Mouse (Mus musculus): ENCODE measurements around the gene Fam117b. TPM values are rescaled to one million over a fixed set of nuclear protein-coding genes. Genes with fewer than 3 reads are reported as not detected.

The Fam117b gene
- polyA plus RNA-seq, 1 experiment from 2014 or later = 12.5 TPM

DNA sequence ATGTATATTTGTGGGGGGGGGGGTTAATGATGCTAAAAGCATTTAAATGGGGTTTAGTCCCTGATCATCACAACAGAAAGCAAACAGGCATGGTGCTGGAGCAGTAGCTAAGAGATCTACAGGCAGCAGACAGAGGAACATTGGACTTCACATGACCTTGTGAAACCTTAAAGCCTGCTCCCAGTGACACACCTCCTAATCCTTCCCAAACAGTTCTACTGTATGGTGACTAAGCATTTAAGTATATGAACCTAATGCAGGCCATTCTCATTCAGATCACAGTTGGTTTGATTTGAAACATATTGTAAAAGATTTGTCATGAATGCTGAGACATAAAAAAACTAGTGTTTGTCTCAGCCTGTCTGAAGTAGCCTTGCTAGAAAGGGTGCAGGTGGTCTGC lies 73.8 kb downstream of the Fam117b start:
- Histone ChIP-seq H3K27ac (ENCODE audit: low read length) (no peak overlapping the region), H3K4me1 (ENCODE audit: insufficient read depth, low read depth, low read length) (no peaks in the 10 kb centered on the region), H3K9me3 (ENCODE audit: low read length) (no peaks in the 10 kb centered on the region), H3K4me2 (replicated peaks; ENCODE audit: low read depth, low read length) (no peak overlapping the region), H3K36me3 (ENCODE audit: insufficient read depth, low read length) (peaks cover 24% of the 10 kb centered on the region), H3K27me3 (replicated peaks; ENCODE audit: insufficient read depth, low read length) (no peaks in the 10 kb centered on the region), H3K9ac (replicated peaks; ENCODE audit: low read depth) (no peak overlapping the region), H3K4me3 (ENCODE audit: low read depth, low read length) (no peak overlapping the region)
- TF ChIP-seq EP300 (IDR thresholded peaks at IDR 0.05) (no peak), CTCF (IDR thresholded peaks at IDR 0.05) (no peak)
- no peak for ATAC-seq
- DNase-seq (ENCODE audit: low spot score) = no peak

DNA sequence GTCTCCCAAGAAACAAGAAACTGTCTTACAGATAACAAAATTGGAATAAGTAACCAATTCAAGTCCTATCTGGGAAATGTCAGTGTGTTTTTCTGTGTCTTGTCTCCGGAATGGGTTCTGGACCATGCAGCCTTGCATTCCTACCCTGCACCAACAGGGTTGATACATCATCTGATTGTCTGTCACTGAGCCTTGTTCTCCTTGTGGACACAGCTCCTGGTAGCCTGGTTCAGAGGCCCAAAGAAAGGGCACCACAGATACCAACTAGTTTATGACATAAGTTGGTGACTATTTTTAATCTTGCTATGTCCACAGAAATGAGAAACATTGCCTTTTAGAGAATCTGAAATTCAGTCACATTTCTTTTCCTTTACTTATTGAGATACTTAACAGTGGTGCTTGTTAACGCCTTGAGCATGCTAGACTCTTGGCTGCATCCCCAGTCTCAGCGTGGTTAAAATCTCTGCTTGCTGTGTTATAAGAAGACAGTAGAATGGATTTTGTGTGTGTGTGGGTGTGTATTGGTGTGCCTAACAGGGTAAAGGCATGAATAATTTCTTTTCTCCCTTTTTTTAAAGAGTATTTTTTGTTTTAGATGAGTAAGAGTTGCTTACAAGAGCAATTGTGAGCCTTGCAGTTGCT lies 74.7 kb downstream of the Fam117b start:
- H3K4me1 ChIP-seq (ENCODE audit: insufficient read depth, low read depth, low read length) = no peaks in the 10 kb centered on the region
- H3K27ac ChIP-seq (ENCODE audit: low read length) = no peak overlapping the region
- WGBS = 73% methylated on average over 3 of the region's 3 CpGs
- H3K27me3 ChIP-seq (replicated peaks; ENCODE audit: insufficient read depth, low read length) = no peaks in the 10 kb centered on the region
- TF ChIP-seq EP300 (IDR thresholded peaks at IDR 0.05) (no peak), CTCF (IDR thresholded peaks at IDR 0.05) (no peak)
- ATAC-seq (no peak), DNase-seq (ENCODE audit: low spot score) (no peak)
- H3K4me2 ChIP-seq (replicated peaks; ENCODE audit: low read depth, low read length) = no peak overlapping the region
- no peaks in the 10 kb centered on the region for H3K9me3 ChIP-seq (ENCODE audit: low read length)
- no peak overlapping the region for H3K4me3 ChIP-seq (ENCODE audit: low read depth, low read length)
- H3K9ac ChIP-seq (replicated peaks; ENCODE audit: low read depth) = no peak overlapping the region
- H3K36me3 ChIP-seq (ENCODE audit: insufficient read depth, low read length) = peaks cover 16% of the 10 kb centered on the region

- no peaks in the 10 kb centered on the region for H3K9me3 ChIP-seq (ENCODE audit: low read length)
- no peak for DNase-seq (ENCODE audit: low spot score)
- WGBS = 37% methylated on average over 3 of the region's 3 CpGs
These were observed 82.8 kb downstream of the Fam117b start for GRCm38 (mm10) chr1:59995646-59996045.

DNA sequence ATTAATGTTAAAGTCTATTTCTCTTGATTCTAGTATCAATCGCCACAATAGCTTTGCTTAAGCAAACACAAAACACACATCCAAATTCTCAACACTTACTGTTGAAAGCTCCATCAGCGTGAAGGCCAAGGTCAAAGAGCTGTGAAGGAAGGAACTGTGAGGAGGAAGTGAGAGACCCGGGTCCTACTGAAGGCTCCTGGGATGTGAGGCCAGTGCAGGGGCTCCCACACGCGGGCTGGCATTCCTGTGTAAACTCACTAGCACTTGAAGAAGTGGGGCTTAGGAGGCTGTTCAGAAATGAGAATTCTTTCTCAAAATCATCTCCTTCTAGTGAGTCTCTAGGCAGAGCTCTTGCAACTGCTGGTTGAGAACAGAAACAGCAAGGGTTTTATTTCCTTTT lies 84.5 kb downstream of the Fam117b start:
- no peak for ATAC-seq
- TF ChIP-seq EP300 (IDR thresholded peaks at IDR 0.05) (no peak), CTCF (IDR thresholded peaks at IDR 0.05) (no peak)

More at GRCm38 (mm10) chr1:59995646-59996045, 82.8 kb downstream of the Fam117b start:
- no peak overlapping the region for H3K4me2 ChIP-seq (replicated peaks; ENCODE audit: low read depth, low read length)
- H3K27me3 ChIP-seq (replicated peaks; ENCODE audit: insufficient read depth, low read length) = no peaks in the 10 kb centered on the region
- no peak overlapping the region for H3K27ac ChIP-seq (ENCODE audit: low read length)
- no peaks in the 10 kb centered on the region for H3K4me1 ChIP-seq (ENCODE audit: insufficient read depth, low read depth, low read length)
- no peak for ATAC-seq
- no peak overlapping the region for H3K4me3 ChIP-seq (ENCODE audit: low read depth, low read length)
- TF ChIP-seq EP300 (IDR thresholded peaks at IDR 0.05) (no peak), CTCF (IDR thresholded peaks at IDR 0.05) (peak; percentile 38; the same call in 1 of the 2 replicates)
- no peaks in the 10 kb centered on the region for H3K36me3 ChIP-seq (ENCODE audit: insufficient read depth, low read length)
- H3K9ac ChIP-seq (replicated peaks; ENCODE audit: low read depth) = no peak overlapping the region

DNA sequence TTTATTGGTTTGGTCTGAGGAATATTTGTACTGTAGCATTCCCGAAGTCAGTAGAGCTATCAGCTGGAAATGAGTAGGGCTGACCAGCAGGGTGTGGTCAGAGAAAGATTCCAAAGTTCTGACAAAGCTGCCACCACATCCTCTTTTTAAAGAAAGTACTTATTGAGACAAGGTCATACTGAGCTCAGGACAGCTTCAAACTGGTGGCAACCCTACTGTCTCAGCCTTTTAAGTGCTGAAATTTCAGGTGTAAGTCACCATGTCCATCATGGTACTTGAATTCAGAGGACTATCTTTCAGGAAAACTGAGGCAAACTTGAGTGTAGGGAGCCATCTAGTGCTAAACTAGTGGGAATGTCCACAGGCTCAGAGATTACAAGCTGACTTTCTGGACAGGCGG lies 87.5 kb downstream of the Fam117b start:
- DNase-seq (ENCODE audit: low spot score) = peak; percentile 52
- ATAC-seq = peak; percentile 44

More for the DNA sequence above, 84.5 kb downstream of the Fam117b start:
- H3K9me3 ChIP-seq (ENCODE audit: low read length) = no peaks in the 10 kb centered on the region
- H3K36me3 ChIP-seq (ENCODE audit: insufficient read depth, low read length) = no peaks in the 10 kb centered on the region
- no peaks in the 10 kb centered on the region for H3K4me1 ChIP-seq (ENCODE audit: insufficient read depth, low read depth, low read length)
- no peak overlapping the region for H3K4me3 ChIP-seq (ENCODE audit: low read depth, low read length)
- H3K27ac ChIP-seq (ENCODE audit: low read length) = no peak overlapping the region
- H3K27me3 ChIP-seq (replicated peaks; ENCODE audit: insufficient read depth, low read length) = no peaks in the 10 kb centered on the region
- no peak overlapping the region for H3K4me2 ChIP-seq (replicated peaks; ENCODE audit: low read depth, low read length)
- WGBS = 20% methylated on average over 5 of the region's 5 CpGs
- no peak for DNase-seq (ENCODE audit: low spot score)
- no peak overlapping the region for H3K9ac ChIP-seq (replicated peaks; ENCODE audit: low read depth)

GRCm38 (mm10) chr1:60007337-60007736 lies 94.5 kb downstream of the Fam117b start:
- H3K36me3 ChIP-seq (ENCODE audit: insufficient read depth, low read length) = no peaks in the 10 kb centered on the region
- ATAC-seq = no peak
- WGBS = 90% methylated on average over 10 of the region's 10 CpGs

More for the DNA sequence above, 87.5 kb downstream of the Fam117b start:
- H3K9me3 ChIP-seq (ENCODE audit: low read length) = no peaks in the 10 kb centered on the region
- H3K27ac ChIP-seq (ENCODE audit: low read length) = no peak overlapping the region
- H3K4me2 ChIP-seq (replicated peaks; ENCODE audit: low read depth, low read length) = no peak overlapping the region
- H3K4me3 ChIP-seq (ENCODE audit: low read depth, low read length) = no peak overlapping the region
- H3K4me1 ChIP-seq (ENCODE audit: insufficient read depth, low read depth, low read length) = no peaks in the 10 kb centered on the region
- peak; percentile 68 for TF ChIP-seq CTCF (IDR thresholded peaks at IDR 0.05)
- 0 out of 2 replicates have a peak, but pooled peaks have one; percentile 9 for TF ChIP-seq EP300 (IDR thresholded peaks at IDR 0.05)
- no peaks in the 10 kb centered on the region for H3K36me3 ChIP-seq (ENCODE audit: insufficient read depth, low read length)
- no peaks in the 10 kb centered on the region for H3K27me3 ChIP-seq (replicated peaks; ENCODE audit: insufficient read depth, low read length)
- no peak overlapping the region for H3K9ac ChIP-seq (replicated peaks; ENCODE audit: low read depth)
- WGBS = 23% methylated on average over 2 of the region's 2 CpGs

More at GRCm38 (mm10) chr1:60007337-60007736, 94.5 kb downstream of the Fam117b start:
- Histone ChIP-seq H3K9me3 (ENCODE audit: low read length) (no peaks in the 10 kb centered on the region), H3K9ac (replicated peaks; ENCODE audit: low read depth) (no peak overlapping the region), H3K4me2 (replicated peaks; ENCODE audit: low read depth, low read length) (no peak overlapping the region), H3K27ac (ENCODE audit: low read length) (no peak overlapping the region), H3K4me3 (ENCODE audit: low read depth, low read length) (no peak overlapping the region), H3K4me1 (ENCODE audit: insufficient read depth, low read depth, low read length) (no peaks in the 10 kb centered on the region), H3K27me3 (replicated peaks; ENCODE audit: insufficient read depth, low read length) (no peaks in the 10 kb centered on the region)
- no peak for DNase-seq (ENCODE audit: low spot score)
- TF ChIP-seq CTCF (IDR thresholded peaks at IDR 0.05) (no peak), EP300 (IDR thresholded peaks at IDR 0.05) (no peak)

All from lung, postnatal 0 days (tissue).